Mouse (Mus musculus) left cerebral cortex, adult 11 months (tissue): ENCODE measurements around the gene Parp14.

Source experiments
- DNase-seq: peaks from one replicate; pipeline ENCODE4 v3.0.0; 2022; ENCODE audit warnings: low spot score

Gene Parp14

DNA sequence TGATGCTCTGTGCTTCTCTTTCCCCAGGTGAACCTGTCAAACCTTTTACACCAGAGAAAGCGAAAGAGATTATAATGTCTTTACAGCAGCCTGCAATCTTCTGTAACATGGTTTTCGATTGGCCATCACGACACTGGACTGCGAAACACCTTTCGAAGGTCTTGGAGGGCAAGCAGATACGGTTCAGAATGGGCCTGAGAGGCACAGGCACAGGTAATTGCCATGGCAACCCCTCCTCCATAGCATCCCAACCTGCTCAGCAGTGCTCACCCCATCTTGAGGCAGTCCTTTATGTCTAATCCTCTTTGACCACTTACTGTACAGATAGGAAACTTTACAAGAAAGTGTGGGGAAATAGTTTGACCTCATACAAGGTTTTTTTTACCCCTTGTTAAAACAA, 84.2 kb downstream of the Parp14 start:
- no peak for DNase-seq

DNA sequence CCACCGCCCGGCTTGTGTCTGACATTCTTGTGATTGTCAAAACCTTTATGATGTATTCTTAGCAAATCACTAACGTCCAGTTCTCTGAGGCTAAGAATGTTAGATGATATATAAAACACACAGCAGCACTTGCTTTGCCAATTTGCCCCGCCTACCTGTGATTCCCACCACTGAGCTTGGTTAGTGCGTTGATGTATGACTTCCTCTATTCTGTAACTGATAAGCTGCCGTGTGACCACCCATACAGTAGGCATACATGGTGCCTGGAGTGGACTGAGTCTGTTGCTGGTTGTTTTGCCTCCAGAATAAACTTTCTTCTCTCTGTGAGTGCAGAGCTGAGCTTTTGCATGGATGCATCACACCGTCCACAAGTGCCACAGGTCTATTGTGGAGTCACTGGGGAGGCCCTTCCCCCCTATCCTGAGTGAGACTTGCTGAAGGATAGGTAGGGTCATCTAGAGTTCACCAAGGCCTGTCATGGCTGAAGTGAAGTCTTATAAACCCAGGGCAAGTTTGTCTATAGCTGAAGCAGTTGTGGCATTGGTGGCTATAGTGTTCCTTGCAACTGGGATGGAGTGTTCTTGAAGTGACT, 87.1 kb downstream of the Parp14 start:
- DNase-seq = no peak

DNA sequence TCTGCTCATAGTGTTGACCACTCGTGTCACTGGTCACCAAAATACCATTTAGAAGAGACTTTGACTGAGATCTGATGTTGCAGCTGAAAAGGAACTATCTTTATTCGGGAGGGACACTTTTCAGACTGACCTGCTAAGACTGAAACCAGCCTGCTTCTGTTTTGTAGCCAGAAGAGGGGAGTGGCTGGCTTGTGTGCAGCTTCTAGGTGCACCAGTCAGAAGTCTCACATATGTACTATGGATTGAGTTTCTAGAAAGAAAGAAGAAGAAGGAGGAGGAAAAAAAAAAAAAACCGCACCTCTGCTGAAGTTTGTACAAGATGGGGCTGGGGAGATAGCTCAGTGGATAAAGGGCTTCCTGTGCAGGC, 88.2 kb downstream of the Parp14 start:
- no peak for DNase-seq
